Mouse (Mus musculus) cortical plate, adult 2 months (tissue): ENCODE data around the gene Stum.

ENCODE experiments used
- CTCF ChIP-seq: fragments of 200-500 bp; IDR thresholded peaks from 2 replicates; pipeline ENCODE4 v1.5.1; 2011; ENCODE audit warnings: mild to moderate bottlenecking, control low read depth, low read length; ENCODE audit not compliant: insufficient read depth; ENCODE audit errors: extremely low read depth
- POLR2A ChIP-seq: fragments of 200-500 bp; IDR thresholded peaks from 2 replicates; pipeline ENCODE4 v1.6.1; 2011; ENCODE audit warnings: mild to moderate bottlenecking, low read length, control low read depth; ENCODE audit not compliant: insufficient read depth; ENCODE audit errors: extremely low read depth

DNA sequence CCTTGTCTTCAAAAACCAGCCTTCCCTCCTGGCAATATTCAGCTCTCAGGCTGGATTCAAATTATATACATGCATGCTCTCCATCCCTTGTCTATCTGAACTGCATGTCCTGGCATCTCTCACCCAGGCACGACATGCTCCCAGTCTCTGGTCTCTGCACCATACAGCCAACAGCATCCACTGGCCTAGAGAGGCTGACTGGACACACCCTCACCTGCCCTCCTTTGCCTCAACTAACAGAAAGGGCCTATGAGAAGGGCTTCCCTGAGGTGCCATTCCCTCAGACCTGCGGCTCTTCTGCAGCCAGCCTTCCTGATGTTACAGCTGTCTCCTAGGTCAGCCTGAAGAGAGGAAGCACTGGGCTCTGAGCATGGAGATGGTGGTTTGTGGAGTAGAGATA lies 64.2 kb downstream of the Stum start:
- TF ChIP-seq POLR2A (no peak), CTCF (no peak)
